Mouse (Mus musculus) right cerebral cortex, postnatal 14 days (tissue): ENCODE measurements at regions not wholly inside any gene's neighbourhood (a gene's known extent, or its start where the extent isn't known, plus 50 kb on each side); places are given as distances from the start of the nearest gene placed in this dataset.

Experiments
- DNase-seq: peaks from one replicate; pipeline ENCODE4 v3.0.0; 2022

DNA sequence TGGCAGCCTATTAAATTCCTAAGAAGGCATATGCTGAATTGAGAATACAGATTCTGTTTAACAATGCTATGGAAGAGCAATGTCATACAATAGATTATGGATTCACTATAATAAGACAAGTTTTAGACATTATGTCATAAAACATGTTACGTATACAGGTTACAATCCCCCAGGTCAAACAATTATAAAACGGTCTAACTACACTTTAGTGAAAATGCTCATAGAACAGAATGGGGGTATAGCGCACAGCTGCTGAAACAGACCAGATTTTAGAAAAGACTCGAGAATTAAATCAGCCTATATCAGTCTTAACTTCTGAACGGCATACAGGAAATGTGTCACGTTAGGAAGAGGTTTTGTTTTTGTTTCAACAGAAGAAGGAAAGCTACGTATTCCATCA, 660.5 kb upstream of the Sel1l start:
- no peak for DNase-seq

DNA sequence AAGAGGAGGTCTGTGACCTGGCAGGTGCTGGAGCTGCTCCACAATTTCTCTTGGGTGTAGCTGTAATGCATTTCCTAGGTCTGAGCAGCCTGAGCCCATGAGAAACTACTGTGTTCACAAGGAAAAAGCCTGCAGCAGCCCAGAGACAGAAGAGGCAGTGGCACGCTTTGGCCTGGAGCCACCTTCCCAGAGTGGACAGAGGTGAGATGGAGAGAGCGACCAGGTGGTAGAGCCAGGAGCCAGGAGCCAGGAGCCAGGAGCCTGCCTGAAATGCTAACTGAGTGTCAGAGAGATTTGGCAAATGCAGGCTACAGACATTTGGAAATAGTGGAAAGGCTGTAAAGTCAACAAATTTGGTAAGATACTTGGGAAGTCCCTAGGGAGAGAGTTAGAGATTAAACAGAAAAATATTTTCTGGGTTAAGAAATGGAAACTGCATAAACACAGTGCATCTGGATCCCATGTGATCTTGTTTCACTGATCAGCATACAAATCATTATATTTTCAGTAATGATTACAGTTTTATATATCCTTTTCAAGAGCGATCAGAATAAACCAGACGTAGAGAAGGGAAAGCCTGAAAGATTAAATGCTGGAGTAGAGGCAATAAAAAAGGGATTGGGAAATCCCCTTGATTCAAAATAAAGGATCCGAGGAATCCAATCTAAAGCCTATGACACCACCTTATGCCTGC, 660.0 kb upstream of the Sel1l start:
- DNase-seq = no peak

DNA sequence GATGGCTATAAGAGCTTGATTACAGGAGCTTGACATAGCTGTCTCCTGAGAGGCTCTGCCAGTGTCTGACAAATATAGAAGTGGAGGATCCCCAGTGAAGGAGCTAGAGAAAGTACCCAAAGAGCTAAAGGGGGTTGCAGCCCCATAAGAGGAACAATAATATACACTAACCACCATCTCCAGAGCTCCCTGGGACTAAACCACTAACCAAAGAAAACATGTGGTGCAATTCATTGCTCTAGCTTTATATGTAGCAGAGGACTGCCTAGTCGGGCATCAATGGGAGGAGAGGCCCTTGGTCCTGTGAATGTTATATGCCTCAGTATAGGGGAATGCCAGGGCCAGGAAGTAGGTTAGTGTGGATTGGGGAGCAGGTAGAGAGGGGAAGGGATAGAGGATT, 635.0 kb upstream of the Sel1l start:
- no peak for DNase-seq

DNA sequence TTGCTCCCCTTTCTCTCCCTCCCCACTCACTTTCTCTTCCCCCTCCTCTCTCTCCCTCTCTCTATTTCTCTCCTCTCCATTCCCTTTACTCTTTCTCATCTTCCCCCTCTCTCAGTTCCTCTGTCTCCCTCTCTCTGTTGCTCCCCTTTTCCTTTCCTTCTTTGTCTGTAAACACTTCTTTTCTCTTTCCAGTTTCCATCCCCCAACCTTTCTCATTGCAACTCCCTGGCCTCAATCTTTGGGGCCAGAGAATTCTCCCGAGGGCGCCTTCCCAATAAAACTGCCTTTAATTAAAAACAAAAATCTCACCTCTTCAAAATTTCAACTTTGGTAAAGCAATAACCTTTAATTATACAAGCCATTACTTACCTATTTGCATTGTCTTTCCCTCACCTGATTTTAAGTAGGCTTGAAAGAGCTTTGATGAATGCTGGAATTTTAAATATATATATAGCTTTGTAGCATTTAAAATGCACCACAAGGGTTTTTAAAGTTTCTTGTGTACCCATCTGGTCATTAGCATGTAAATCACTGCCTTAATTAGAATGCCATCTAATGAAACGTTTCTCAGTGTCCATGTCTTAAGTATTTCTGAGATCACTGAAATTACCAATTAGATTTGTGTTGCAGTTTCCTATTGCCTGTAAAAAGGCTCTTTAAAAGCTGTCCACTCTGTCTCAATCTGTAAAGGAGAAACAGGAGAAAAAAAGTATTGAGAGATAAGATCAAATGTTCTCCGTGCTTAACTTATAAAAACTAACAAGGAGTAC, 625.5 kb upstream of the Sel1l start:
- no peak for DNase-seq

DNA sequence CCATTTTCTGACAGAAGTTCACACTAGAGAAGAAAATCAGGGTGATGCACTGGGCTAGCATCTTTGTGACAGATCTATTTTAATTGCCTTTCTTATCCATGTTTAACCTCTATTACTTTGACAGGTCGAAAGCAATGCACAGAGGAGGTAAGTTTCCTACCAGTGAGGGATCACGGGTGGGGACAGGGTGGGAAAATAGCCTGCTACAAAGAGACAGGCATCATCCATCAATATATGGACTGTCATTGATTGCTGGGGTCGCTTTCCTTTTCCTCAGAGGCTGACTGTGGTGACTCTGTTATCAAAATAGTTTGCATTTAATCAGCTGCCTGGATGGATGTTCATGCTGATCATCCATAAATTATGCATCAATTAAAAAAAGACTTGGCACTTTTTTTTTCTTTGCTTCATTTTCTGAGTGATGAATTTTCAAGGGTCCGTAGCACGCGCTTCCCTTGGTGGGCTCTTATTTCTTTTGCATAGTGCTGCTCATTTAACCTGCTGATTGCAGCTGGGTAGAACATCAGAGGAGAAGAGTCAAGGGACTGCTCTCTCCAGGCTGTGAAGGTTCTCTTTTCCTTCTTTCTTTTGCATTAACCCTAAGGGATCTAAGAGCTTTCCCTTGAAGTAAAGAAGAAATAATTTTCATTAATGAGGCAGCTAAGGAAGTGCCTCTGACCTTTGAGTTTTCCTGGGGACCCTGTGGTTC, 602.3 kb upstream of the Sel1l start:
- no peak for DNase-seq

DNA sequence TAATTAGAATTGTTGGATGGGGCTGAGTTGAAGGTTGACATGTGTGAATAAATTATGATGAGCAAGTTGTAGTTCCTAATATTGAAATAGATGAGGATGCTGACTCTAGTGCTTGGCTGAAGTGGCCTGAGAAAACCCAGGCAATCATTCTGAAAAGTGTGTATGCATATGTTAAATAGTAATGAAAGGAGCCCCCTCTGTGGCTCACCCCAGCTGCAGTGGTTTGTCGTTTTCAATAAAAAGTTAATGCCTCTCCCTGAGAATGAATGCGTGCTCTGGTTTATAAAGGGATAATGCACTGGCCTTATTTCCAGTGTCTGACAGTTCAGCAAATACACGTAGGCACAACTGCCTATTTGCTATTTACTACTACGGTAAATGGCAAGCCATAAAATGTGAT, 569.5 kb upstream of the Sel1l start:
- DNase-seq = no peak

DNA sequence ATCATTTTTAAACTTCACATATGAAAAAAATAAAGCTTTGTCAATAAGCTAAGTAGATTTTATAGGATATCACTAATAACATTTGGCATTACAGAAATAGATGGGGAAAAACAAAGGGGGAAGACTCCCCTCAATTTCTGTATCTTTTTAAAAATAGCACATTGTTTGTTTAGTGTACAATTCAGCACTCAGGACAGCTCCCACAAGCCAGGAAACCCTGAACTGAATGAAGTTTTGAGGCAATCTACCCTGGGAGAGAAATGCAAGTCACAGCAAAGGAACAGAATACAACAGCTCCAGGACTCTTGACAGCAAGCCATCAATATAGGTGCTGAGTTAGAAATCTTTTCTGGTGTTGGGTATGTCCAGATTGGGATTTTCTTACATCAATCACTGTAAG, 556.5 kb upstream of the Sel1l start:
- DNase-seq = no peak

DNA sequence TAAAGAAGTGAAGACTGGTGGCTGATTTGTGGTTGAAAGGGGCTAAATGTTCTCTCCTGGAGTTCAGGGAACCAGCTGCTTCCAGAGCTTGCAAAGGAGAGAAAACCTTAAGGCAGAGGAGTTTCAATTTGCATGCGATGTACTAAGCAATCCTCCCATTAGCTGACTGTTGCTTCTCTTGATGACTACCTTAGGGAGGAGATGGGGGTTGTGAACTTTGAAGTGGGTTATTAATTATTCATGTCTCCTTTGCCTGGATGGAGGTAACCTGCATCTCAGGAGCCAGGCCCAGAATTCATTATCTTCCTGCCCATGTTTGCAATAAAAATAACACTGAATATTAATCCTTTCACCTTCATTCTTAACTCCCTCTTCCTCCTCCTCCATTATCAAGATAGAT, 552.0 kb upstream of the Sel1l start:
- DNase-seq = no peak

DNA sequence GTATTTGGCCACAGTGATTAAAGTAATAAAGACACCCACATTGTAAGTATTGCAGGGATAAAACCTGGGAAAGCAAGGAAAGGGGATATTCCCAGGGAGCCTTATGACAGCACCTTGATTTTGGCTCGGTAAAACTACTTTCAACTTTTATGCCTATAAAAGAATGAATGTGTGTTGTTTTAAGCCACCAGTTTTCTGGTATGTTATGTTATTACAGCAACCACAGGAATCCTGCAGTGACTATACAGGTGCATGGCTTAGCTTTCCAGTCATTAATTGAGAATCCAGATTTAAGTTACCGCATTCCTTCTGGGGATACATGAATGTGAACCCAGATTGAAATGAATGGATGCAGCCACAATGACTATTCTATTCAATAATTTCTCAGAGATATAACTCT, 537.2 kb upstream of the Sel1l start:
- no peak for DNase-seq

DNA sequence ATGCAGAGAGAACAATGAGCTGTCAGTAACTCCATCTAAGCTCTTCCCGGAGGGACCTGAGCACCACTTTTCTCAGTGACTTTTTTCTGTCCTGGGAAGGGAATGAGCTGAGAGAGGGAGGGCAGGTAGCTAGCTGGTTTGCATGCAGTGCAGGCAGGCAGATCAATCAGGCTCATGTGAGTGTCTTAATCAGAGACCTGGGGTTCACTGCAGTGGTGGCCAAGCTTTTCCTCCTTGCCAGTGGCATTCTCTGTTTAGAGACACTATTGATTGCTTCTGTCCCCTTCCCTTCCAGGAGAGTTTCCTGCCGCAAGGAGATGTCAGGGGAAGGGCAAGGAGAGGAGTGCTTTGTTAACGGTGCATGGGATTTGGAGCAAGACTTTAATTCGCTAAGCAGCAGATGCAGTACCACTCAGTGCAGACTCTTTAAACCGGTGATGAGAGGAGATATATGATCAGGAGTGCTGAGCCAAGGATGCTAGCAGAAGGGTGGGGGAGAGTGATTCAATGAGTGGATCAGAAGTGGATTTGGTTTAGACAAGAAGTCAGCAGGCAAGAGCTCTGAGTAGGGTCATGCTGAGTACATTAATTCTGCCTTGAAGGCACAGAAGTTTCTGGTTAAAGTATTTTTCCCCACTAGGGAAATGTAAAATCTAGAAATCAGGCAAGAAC, 535.4 kb upstream of the Sel1l start:
- no peak for DNase-seq

DNA sequence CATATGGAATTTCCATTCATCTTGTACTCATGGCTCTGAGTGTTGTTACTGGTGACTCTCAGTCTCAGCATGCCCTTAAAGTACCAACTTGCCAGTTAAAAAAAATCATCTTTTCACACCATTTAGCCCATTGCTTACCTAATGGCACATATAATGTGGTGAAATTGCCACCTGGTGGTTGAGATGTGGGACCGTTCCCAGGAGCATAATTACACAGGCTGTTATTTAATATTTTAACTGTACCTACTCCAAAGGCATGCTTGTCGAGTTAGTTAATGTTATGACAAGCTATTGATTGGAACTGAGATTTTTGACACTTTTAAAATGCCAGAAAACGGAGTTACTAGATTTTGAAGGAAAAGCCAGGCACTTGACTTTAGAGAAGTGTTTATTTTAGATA, 530.2 kb upstream of the Sel1l start:
- DNase-seq = no peak

DNA sequence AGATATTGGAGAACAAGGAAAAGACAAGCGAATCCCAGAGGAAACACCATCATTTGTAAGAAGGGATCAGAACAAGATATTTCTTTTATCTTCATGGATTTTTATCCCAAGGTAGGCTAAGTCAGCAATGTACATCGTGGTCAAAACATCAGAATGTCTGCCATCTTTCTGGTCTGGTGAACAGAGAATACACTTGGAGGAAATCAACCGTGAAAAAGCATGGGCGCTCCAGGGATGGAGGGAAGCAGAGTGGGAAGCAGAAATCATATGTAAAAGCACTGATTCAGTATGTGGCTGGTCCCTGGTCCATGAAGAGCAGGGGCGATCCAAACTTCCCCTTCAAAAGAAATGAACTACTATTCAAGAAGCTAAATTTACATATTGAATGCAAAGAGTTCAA, 517.0 kb upstream of the Sel1l start:
- DNase-seq = no peak

DNA sequence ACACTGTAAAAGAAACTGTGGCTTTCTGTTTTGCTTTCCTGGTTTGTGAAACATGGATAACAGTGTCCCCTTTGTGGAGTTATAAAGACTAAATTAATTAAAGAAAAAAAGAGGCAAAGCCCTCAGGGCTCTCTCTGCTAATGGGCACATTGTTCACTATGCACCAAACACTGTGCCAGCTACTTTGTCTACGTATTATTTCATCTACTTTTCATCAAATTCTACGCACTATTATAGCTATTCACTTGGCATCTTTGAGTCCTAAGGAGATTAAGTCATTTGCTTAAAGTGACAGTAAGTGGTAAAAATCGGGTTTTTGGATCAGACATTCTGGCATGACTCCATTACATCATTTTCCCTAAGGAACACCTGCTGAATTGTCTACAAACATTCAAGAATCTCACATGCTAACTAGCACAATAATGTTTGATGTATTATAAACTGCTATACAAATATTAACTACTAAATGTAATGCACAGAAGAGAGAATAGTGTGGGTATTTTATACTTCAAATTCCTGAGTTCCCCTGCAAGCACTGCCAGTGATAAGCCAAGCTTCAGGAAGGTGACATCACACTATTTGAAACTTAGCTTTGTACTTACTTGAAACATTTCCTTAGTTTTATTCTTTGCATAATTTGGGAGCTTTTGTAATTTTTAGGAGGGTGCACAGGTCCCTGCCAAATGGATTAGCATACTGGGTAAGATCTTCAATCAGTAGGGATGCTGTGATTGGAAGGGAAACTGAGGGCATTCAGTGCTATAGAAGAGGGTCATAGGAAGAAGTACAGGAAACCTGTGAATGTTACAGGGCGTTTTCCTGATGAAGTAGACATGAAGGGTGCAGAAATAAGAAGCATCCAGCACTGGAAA, 504.7 kb upstream of the Sel1l start:
- DNase-seq = no peak

DNA sequence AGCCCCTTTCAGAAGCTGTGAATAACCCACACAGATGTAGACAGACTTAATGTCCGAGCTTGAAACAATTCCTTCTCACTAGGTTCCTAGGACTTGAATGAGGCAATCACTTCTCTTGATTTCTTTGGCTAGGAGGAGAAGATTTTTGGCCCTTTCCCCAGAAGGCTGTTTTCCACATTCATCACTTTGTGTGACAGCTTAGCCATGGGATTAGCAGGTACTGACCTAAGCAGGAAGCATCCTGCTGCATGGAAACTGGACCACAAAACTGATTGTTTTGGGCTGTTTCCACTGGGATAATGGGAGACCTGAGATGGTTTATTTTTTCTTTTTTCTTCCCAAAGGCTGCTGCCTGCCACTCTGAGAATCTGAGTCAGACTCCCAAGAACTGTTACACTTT, 469.3 kb upstream of the Sel1l start:
- DNase-seq = no peak

DNA sequence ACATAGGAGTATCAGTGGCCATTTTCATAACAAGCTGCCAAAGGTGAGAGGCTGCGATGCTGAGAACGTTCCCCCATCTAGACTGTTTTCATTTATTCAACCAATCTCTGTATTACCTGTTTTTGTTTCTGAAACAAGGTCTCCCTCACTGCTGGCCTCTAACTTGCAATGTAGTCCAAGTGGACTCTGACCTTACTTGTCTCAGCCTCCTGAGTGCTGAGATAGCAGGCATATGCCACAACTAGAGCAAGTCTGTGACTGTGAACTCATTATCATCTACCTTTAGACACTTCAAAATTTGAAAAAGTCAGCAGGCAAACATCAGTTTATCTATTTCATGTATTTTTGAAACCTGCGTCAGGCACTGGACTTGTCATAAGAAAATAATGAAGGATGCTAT, 468.7 kb upstream of the Sel1l start:
- no peak for DNase-seq

DNA sequence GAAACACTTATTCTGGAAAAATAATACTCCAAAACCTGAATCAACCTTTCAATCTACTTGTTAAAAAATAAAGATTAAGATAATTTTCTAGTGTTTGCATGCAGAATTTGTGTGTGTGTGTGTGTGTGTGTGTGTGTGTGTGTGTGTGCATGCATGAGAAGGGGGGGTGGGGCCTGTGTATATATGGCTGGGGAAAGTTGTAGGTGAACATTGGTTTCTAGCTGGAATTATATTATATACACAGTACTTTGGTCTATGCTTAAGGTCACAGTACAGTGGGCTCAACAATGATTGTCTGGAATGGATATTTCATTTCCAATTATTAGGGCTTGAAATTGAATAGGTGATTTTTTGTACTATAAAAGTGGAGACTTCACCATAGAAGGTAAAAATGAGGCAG, 467.3 kb upstream of the Sel1l start:
- DNase-seq = no peak

DNA sequence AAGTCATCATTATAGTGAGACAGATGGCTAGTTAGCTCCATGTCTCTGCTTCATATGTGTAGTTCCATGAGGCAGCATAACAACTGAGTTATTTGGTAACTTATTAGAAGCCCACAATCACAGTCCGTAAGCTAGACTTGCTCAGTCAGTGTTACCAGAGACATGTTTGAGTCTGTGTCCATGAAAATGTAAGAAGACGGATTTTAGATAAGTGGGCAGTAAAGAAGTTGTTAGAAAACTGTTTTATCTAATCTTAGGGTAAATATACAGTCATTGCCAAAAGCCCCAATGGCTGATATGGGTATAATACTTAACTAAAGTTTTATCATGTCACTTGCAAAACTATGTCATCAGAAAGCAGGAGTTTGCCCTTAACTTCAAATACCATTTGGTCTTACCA, 466.9 kb upstream of the Sel1l start:
- DNase-seq = no peak

DNA sequence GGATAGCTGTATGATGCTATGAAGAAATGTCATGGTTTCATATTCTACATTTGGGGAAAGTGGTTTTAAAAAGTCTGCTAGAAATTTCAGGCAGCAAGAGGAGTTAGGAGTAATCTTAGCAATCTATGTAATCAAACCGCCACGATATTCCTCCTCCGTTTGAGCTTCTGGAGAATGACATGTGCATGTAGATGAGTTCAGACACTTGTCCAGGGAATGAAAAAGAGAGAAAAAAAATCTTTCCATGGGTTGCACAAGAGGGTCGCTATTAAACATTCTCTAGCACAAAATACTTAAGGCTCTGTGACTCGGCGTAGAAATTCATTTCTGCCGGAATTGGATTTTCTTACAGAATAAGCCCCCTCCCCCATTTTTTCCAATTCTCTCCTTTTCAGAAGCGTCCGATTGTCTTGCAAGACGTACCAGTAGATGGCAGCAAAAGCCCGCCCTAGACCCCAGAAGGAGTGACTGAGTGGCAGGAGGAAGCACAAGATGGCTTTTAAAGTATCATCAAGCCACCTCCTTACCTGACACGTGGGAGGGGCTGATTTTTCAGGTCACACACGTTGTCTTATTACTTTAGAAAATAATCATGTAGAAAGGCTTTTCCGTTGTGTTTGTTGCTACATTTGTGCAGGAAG, 454.1 kb upstream of the Sel1l start:
- peak; percentile 83 for DNase-seq

DNA sequence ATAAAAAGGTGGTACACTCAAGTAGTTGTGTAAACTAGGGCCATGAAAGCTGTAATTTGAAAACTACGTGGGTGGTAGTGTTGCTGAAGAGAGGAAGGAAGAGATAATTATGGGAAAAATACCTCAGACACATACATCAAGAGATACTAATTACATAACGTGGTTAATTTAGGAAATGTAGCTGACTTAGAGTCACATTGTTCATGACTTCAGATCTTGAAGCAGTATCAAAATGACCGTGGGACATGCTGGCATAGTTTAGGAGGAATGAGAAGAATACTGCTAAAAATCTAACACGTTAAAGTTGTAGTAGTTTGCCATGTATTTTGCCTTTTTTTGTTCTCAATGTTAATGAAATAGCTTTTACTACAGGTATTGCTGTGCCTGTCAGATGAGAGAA, 445.9 kb upstream of the Sel1l start:
- DNase-seq = no peak

DNA sequence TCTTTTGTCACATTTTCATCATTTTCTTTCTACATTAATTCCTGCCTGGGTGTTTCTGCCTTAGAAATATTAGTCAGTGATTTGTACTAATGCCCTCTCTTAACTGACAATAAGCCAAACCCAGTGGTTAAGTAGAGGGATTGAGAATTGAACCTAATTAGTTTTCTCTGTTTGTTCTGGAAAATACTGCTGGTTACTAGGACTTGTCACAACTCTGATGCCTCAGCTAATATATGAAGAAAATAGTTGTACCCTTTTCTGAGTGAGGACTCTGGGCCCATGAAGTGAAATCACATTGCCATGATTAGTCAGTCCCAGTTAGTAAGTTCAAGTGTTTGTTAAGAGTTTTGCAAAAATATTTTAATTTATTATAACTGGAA, 444.4 kb upstream of the Sel1l start:
- DNase-seq = no peak

DNA sequence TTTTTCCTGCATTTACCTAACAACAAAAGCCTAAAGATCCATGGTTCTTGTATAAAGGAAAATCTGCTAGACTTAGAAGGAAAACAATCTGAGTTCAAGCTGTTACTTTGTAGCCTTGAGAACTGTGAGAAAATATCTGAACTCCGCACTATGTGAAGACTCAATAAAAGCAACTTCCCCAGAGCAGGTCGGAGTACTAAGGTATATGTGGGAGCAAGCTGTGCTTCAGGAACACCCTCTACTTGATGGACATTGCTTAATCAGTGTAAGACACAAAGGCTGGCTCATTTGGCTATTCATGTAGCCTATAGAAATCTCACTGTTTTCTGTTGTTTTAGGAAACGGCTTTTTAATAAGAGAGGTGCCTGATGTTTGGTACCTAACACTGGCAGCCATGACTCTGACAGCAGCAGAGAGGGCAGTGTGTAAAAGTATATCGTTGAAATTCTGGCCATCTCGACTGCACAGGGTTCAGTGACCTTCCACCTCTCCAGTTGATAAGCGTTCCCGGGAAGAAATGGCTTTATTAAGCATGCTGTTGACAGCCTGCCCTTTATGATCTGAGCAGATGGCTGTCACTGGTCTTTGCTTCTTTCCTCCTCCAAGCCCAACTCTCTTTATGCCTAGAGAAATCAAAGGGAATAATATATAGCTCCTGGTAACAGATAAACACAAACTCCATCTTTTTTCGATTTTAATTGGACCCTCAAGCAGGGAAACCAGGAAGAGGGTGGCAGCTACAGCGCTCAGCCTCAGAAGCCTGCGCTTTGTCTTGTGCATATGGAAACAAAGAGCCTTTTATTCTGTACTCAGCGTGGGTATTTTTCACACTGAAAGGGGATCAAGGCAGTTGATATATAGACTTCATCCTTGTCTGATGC, 443.7 kb upstream of the Sel1l start:
- no peak for DNase-seq
